Mouse (Mus musculus) activated CD4-positive, CD25-positive, alpha-beta regulatory T cell, adult 4 months (primary cell): ENCODE results near the gene Ube4a. TPM values are rescaled to one million over a fixed set of nuclear protein-coding genes. Genes with fewer than 3 reads are reported as not detected.

Source experiments
- ATAC-seq: one replicate; pipeline ENCODE4 v1.8.0; 2017
- polyA plus RNA-seq, 2 experiments: library from polyadenylated mRNA; unstranded; fragments of 100-300 nt; shearing (Covaris generic); gene quantifications; one replicate each; pipeline ENCODE4 v1.2.1; 2017

Ube4a gene
- polyA plus RNA-seq, 2 experiments from 2014 or later, result 34.0 to 38.4 TPM

- ATAC-seq, result no peak
These were observed 65.7 kb downstream of the Ube4a start for GRCm38 (mm10) chr9:44899716-44900115.

- no peak for ATAC-seq
These were observed 68.4 kb downstream of the Ube4a start for GRCm38 (mm10) chr9:44897024-44897423.

GRCm38 (mm10) chr9:44892664-44893063 is 72.7 kb downstream of the Ube4a start:
- ATAC-seq, result no peak

- no peak for ATAC-seq
These were observed 74.2 kb downstream of the Ube4a start for GRCm38 (mm10) chr9:44891210-44891609.

GRCm38 (mm10) chr9:44890122-44890521 is 75.3 kb downstream of the Ube4a start:
- no peak for ATAC-seq

GRCm38 (mm10) chr9:44888114-44888624 is 77.2 kb downstream of the Ube4a start:
- no peak for ATAC-seq

- ATAC-seq, result peak; percentile 17
These were observed 82.3 kb downstream of the Ube4a start for GRCm38 (mm10) chr9:44882981-44883569.

GRCm38 (mm10) chr9:44882436-44882980 is 82.9 kb downstream of the Ube4a start:
- ATAC-seq, result peak; percentile 12

GRCm38 (mm10) chr9:44881941-44882435 is 83.4 kb downstream of the Ube4a start:
- no peak for ATAC-seq

- peak; percentile 63 for ATAC-seq
These were observed 84.1 kb downstream of the Ube4a start, which contains the start of gene Kmt2a for GRCm38 (mm10) chr9:44881221-44881871. Kmt2a (minus strand) TSS chr9:44881296.

- ATAC-seq, result no peak
These were observed 84.9 kb downstream of the Ube4a start for GRCm38 (mm10) chr9:44880309-44881081.

GRCm38 (mm10) chr9:44879694-44880271 is 85.6 kb downstream of the Ube4a start:
- ATAC-seq, result no peak

GRCm38 (mm10) chr9:44878776-44879500 is 86.5 kb downstream of the Ube4a start:
- ATAC-seq, result peak; percentile 70

GRCm38 (mm10) chr9:44877686-44878085 is 87.7 kb downstream of the Ube4a start:
- ATAC-seq, result no peak

GRCm38 (mm10) chr9:44875476-44875875 is 89.9 kb downstream of the Ube4a start:
- ATAC-seq, result no peak

- no peak for ATAC-seq
These were observed 91.2 kb downstream of the Ube4a start for GRCm38 (mm10) chr9:44874198-44874597.

GRCm38 (mm10) chr9:44873665-44874064 is 91.7 kb downstream of the Ube4a start:
- peak; percentile 80 for ATAC-seq
